Mouse (Mus musculus): Measurements from ENCODE around the gene Farp1. TPM values are rescaled to one million over a fixed set of nuclear protein-coding genes. Genes with fewer than 3 reads are reported as not detected.
A peak's percentile ranks its signal among the peaks of the same experiment; 100 is the strongest.

Gene Farp1
- polyA plus RNA-seq, 1 experiment = 42.6 TPM

GRCm38 (mm10) chr14:121036612-121037221 is 1.7 kb downstream of the Farp1 start:
- Histone ChIP-seq H3K27me3 (ENCODE audit: control insufficient read depth, insufficient read depth, insufficient read length) (no peaks in the 10 kb centered on the region), H3K79me2 (ENCODE audit: control insufficient read depth, insufficient read depth) (peaks cover 50% of the 10 kb centered on the region), H3K36me3 (ENCODE audit: control insufficient read depth, insufficient read depth) (peaks cover 5% of the 10 kb centered on the region), H3ac (ENCODE audit: control insufficient read depth, insufficient read length, low read depth) (peak overlapping the region; percentile 80), H3K4me3 (ENCODE audit: insufficient read depth, poor library complexity, severe bottlenecking) (peak overlapping the region; percentile 86), H3K79me3 (ENCODE audit: low read depth) (peaks cover 45% of the 10 kb centered on the region)
- no peak for TF ChIP-seq CEBPB (IDR thresholded peaks at IDR 0.05; ENCODE audit: low read depth)
- TF ChIP-seq MAX (IDR thresholded peaks at IDR 0.05) = peak; percentile 50
- no peak for TF ChIP-seq MYOG (IDR thresholded peaks at IDR 0.05; ENCODE audit: control insufficient read depth, extremely low read depth, insufficient read length)
- no peak for TF ChIP-seq USF1 (IDR thresholded peaks at IDR 0.05; ENCODE audit: low read depth)
- no peak for TF ChIP-seq CTCF (IDR thresholded peaks at IDR 0.05; ENCODE audit: control insufficient read depth, insufficient read depth, insufficient read length)
- TF ChIP-seq FOSL1 (IDR thresholded peaks at IDR 0.05; ENCODE audit: insufficient read depth, low read length, poor library complexity, severe bottlenecking) = no peak
- TF ChIP-seq MYOD1 (IDR thresholded peaks at IDR 0.05; ENCODE audit: control insufficient read depth, insufficient read length, low read depth) = no peak

GRCm38 (mm10) chr14:121037276-121037675 is 2.3 kb downstream of the Farp1 start:
- H3K36me3 ChIP-seq (ENCODE audit: control insufficient read depth, insufficient read depth) = peaks cover 5% of the 10 kb centered on the region
- H3K79me2 ChIP-seq (ENCODE audit: control insufficient read depth, insufficient read depth) = peaks cover 51% of the 10 kb centered on the region
- H3K79me3 ChIP-seq (ENCODE audit: low read depth) = peaks cover 45% of the 10 kb centered on the region
- peak overlapping the region; percentile 86 for H3K4me3 ChIP-seq (ENCODE audit: insufficient read depth, poor library complexity, severe bottlenecking)
- peak overlapping the region; percentile 16 for H3ac ChIP-seq (ENCODE audit: control insufficient read depth, insufficient read length, low read depth)
- TF ChIP-seq MYOD1 (IDR thresholded peaks at IDR 0.05; ENCODE audit: control insufficient read depth, insufficient read length, low read depth) = peak; percentile 50
- TF ChIP-seq MAX (IDR thresholded peaks at IDR 0.05) = peak; percentile 45
- peak; percentile 22 for TF ChIP-seq FOSL1 (IDR thresholded peaks at IDR 0.05; ENCODE audit: insufficient read depth, low read length, poor library complexity, severe bottlenecking)
- peak; percentile 51 for TF ChIP-seq CEBPB (IDR thresholded peaks at IDR 0.05; ENCODE audit: low read depth)
- TF ChIP-seq CTCF (IDR thresholded peaks at IDR 0.05; ENCODE audit: control insufficient read depth, insufficient read depth, insufficient read length) = no peak
- TF ChIP-seq USF1 (IDR thresholded peaks at IDR 0.05; ENCODE audit: low read depth) = no peak
- no peak for TF ChIP-seq MYOG (IDR thresholded peaks at IDR 0.05; ENCODE audit: control insufficient read depth, extremely low read depth, insufficient read length)
- H3K27me3 ChIP-seq (ENCODE audit: control insufficient read depth, insufficient read depth, insufficient read length) = no peaks in the 10 kb centered on the region

- peaks cover 65% of the 10 kb centered on the region for H3K79me2 ChIP-seq (ENCODE audit: control insufficient read depth, insufficient read depth)
- peaks cover 59% of the 10 kb centered on the region for H3K79me3 ChIP-seq (ENCODE audit: low read depth)
- H3K4me3 ChIP-seq (ENCODE audit: insufficient read depth, poor library complexity, severe bottlenecking) = no peak overlapping the region
- TF ChIP-seq MYOD1 (IDR thresholded peaks at IDR 0.05; ENCODE audit: control insufficient read depth, insufficient read length, low read depth) (no peak), MAX (IDR thresholded peaks at IDR 0.05) (no peak), MYOG (IDR thresholded peaks at IDR 0.05; ENCODE audit: control insufficient read depth, extremely low read depth, insufficient read length) (no peak), USF1 (IDR thresholded peaks at IDR 0.05; ENCODE audit: low read depth) (no peak), CEBPB (IDR thresholded peaks at IDR 0.05; ENCODE audit: low read depth) (no peak), CTCF (IDR thresholded peaks at IDR 0.05; ENCODE audit: control insufficient read depth, insufficient read depth, insufficient read length) (no peak), FOSL1 (IDR thresholded peaks at IDR 0.05; ENCODE audit: insufficient read depth, low read length, poor library complexity, severe bottlenecking) (no peak)
- peaks cover 5% of the 10 kb centered on the region for H3K36me3 ChIP-seq (ENCODE audit: control insufficient read depth, insufficient read depth)
- H3ac ChIP-seq (ENCODE audit: control insufficient read depth, insufficient read length, low read depth) = no peak overlapping the region
- no peaks in the 10 kb centered on the region for H3K27me3 ChIP-seq (ENCODE audit: control insufficient read depth, insufficient read depth, insufficient read length)
Observed at GRCm38 (mm10) chr14:121038676-121039075, 3.7 kb downstream of the Farp1 start.

GRCm38 (mm10) chr14:121044145-121044544 is 9.1 kb downstream of the Farp1 start:
- peaks cover 68% of the 10 kb centered on the region for H3K79me3 ChIP-seq (ENCODE audit: low read depth)
- H3K36me3 ChIP-seq (ENCODE audit: control insufficient read depth, insufficient read depth) = no peaks in the 10 kb centered on the region
- no peak for TF ChIP-seq FOSL1 (IDR thresholded peaks at IDR 0.05; ENCODE audit: insufficient read depth, low read length, poor library complexity, severe bottlenecking)
- TF ChIP-seq MYOG (IDR thresholded peaks at IDR 0.05; ENCODE audit: control insufficient read depth, extremely low read depth, insufficient read length) = no peak
- no peak for TF ChIP-seq MYOD1 (IDR thresholded peaks at IDR 0.05; ENCODE audit: control insufficient read depth, insufficient read length, low read depth)
- no peak for TF ChIP-seq CEBPB (IDR thresholded peaks at IDR 0.05; ENCODE audit: low read depth)
- TF ChIP-seq CTCF (IDR thresholded peaks at IDR 0.05; ENCODE audit: control insufficient read depth, insufficient read depth, insufficient read length) = no peak
- TF ChIP-seq MAX (IDR thresholded peaks at IDR 0.05) = no peak
- no peak for TF ChIP-seq USF1 (IDR thresholded peaks at IDR 0.05; ENCODE audit: low read depth)
- peaks cover 84% of the 10 kb centered on the region for H3K79me2 ChIP-seq (ENCODE audit: control insufficient read depth, insufficient read depth)
- no peaks in the 10 kb centered on the region for H3K27me3 ChIP-seq (ENCODE audit: control insufficient read depth, insufficient read depth, insufficient read length)
- no peak overlapping the region for H3K4me3 ChIP-seq (ENCODE audit: insufficient read depth, poor library complexity, severe bottlenecking)
- no peak overlapping the region for H3ac ChIP-seq (ENCODE audit: control insufficient read depth, insufficient read length, low read depth)

- no peak overlapping the region for H3ac ChIP-seq (ENCODE audit: control insufficient read depth, insufficient read length, low read depth)
- TF ChIP-seq MYOD1 (IDR thresholded peaks at IDR 0.05; ENCODE audit: control insufficient read depth, insufficient read length, low read depth) (no peak), USF1 (IDR thresholded peaks at IDR 0.05; ENCODE audit: low read depth) (no peak), MYOG (IDR thresholded peaks at IDR 0.05; ENCODE audit: control insufficient read depth, extremely low read depth, insufficient read length) (no peak), FOSL1 (IDR thresholded peaks at IDR 0.05; ENCODE audit: insufficient read depth, low read length, poor library complexity, severe bottlenecking) (no peak), CTCF (IDR thresholded peaks at IDR 0.05; ENCODE audit: control insufficient read depth, insufficient read depth, insufficient read length) (no peak), MAX (IDR thresholded peaks at IDR 0.05) (no peak), CEBPB (IDR thresholded peaks at IDR 0.05; ENCODE audit: low read depth) (no peak)
- H3K27me3 ChIP-seq (ENCODE audit: control insufficient read depth, insufficient read depth, insufficient read length) = no peaks in the 10 kb centered on the region
- H3K79me3 ChIP-seq (ENCODE audit: low read depth) = peaks cover 63% of the 10 kb centered on the region
- H3K36me3 ChIP-seq (ENCODE audit: control insufficient read depth, insufficient read depth) = no peaks in the 10 kb centered on the region
- H3K79me2 ChIP-seq (ENCODE audit: control insufficient read depth, insufficient read depth) = peaks cover 81% of the 10 kb centered on the region
- H3K4me3 ChIP-seq (ENCODE audit: insufficient read depth, poor library complexity, severe bottlenecking) = no peak overlapping the region
Observed at GRCm38 (mm10) chr14:121046313-121046961, 11.4 kb downstream of the Farp1 start.
